Mouse (Mus musculus): ENCODE results near the gene Pes1. TPM values are rescaled to one million over a fixed set of nuclear protein-coding genes. Genes with fewer than 3 reads are reported as not detected.
A peak's percentile ranks its signal among the peaks of the same experiment; 100 is the strongest.

Gene Pes1
- polyA plus RNA-seq, 1 experiment: not detected

GRCm38 (mm10) chr11:3978421-3978820, 14.6 kb downstream of the Pes1 start:
- no peak overlapping the region for H3K4me3 ChIP-seq (ENCODE audit: insufficient read depth, low read depth, low read length)
- WGBS: 90% methylated on average over 5 of the region's 5 CpGs

GRCm38 (mm10) chr11:3981536-3981935, 17.8 kb downstream of the Pes1 start:
- H3K4me1 ChIP-seq (ENCODE audit: control insufficient read depth, insufficient read depth, low read length): peaks cover 6% of the 10 kb centered on the region
- H3K27ac ChIP-seq (ENCODE audit: insufficient read depth, low read depth, low read length): no peak overlapping the region
- TF ChIP-seq POLR2A (IDR thresholded peaks at IDR 0.05; ENCODE audit: insufficient read depth, low read depth, low read length) (no peak), CTCF (IDR thresholded peaks at IDR 0.05; ENCODE audit: insufficient read depth, low read depth, low read length) (no peak)
- H3K4me3 ChIP-seq (ENCODE audit: insufficient read depth, low read depth, low read length): no peak overlapping the region
- WGBS: 76% methylated on average over 6 of the region's 6 CpGs

More at GRCm38 (mm10) chr11:3978421-3978820, 14.6 kb downstream of the Pes1 start:
- no peak for TF ChIP-seq POLR2A (IDR thresholded peaks at IDR 0.05; ENCODE audit: insufficient read depth, low read depth, low read length)
- TF ChIP-seq CTCF (IDR thresholded peaks at IDR 0.05; ENCODE audit: insufficient read depth, low read depth, low read length): no peak
- H3K27ac ChIP-seq (ENCODE audit: insufficient read depth, low read depth, low read length): no peak overlapping the region
- H3K4me1 ChIP-seq (ENCODE audit: control insufficient read depth, insufficient read depth, low read length): peaks cover 2% of the 10 kb centered on the region; the same call in 1 of the 2 replicates

GRCm38 (mm10) chr11:3982275-3983209, 18.8 kb downstream of the Pes1 start:
- Histone ChIP-seq H3K4me3 (ENCODE audit: insufficient read depth, low read depth, low read length) (no peak overlapping the region), H3K27ac (ENCODE audit: insufficient read depth, low read depth, low read length) (peak overlapping the region; percentile 38; the same call in 1 of the 2 replicates), H3K4me1 (ENCODE audit: control insufficient read depth, insufficient read depth, low read length) (peaks cover 6% of the 10 kb centered on the region)
- TF ChIP-seq POLR2A (IDR thresholded peaks at IDR 0.05; ENCODE audit: insufficient read depth, low read depth, low read length) (no peak), CTCF (IDR thresholded peaks at IDR 0.05; ENCODE audit: insufficient read depth, low read depth, low read length) (no peak)
- WGBS: 61% methylated on average over 7 of the region's 7 CpGs

- H3K4me3 ChIP-seq (ENCODE audit: insufficient read depth, low read depth, low read length): peak within 1 kb of the TSS; percentile 49
- H3K27ac ChIP-seq (ENCODE audit: insufficient read depth, low read depth, low read length): peak within 1 kb of the TSS; percentile 38; the same call in 1 of the 2 replicates
- TF ChIP-seq POLR2A (IDR thresholded peaks at IDR 0.05; ENCODE audit: insufficient read depth, low read depth, low read length) (0 out of 2 replicates have a peak, but pooled peaks have one; percentile 14), CTCF (IDR thresholded peaks at IDR 0.05; ENCODE audit: insufficient read depth, low read depth, low read length) (no peak)
- WGBS: under 1% methylated on average over 37 of the region's 37 CpGs
- H3K4me1 ChIP-seq (ENCODE audit: control insufficient read depth, insufficient read depth, low read length): peaks cover 6% of the 10 kb centered on the region
These were observed 19.6 kb downstream of the Pes1 start, which contains the start of gene Gal3st1 for GRCm38 (mm10) chr11:3983291-3983862. Gene Gal3st1, plus strand, starts transcription at chr11:3983636.

GRCm38 (mm10) chr11:3983863-3984745, 20.3 kb downstream of the Pes1 start:
- WGBS: 18% methylated on average over 15 of the region's 15 CpGs
- TF ChIP-seq POLR2A (IDR thresholded peaks at IDR 0.05; ENCODE audit: insufficient read depth, low read depth, low read length): no peak
- TF ChIP-seq CTCF (IDR thresholded peaks at IDR 0.05; ENCODE audit: insufficient read depth, low read depth, low read length): no peak
- H3K4me3 ChIP-seq (ENCODE audit: insufficient read depth, low read depth, low read length): peak overlapping the region; percentile 49
- H3K4me1 ChIP-seq (ENCODE audit: control insufficient read depth, insufficient read depth, low read length): peaks cover 6% of the 10 kb centered on the region
- H3K27ac ChIP-seq (ENCODE audit: insufficient read depth, low read depth, low read length): no peak overlapping the region

- H3K4me3 ChIP-seq (ENCODE audit: insufficient read depth, low read depth, low read length): no peak overlapping the region
- 57% methylated on average over 3 of the region's 3 CpGs for WGBS
- TF ChIP-seq CTCF (IDR thresholded peaks at IDR 0.05; ENCODE audit: insufficient read depth, low read depth, low read length) (no peak), POLR2A (IDR thresholded peaks at IDR 0.05; ENCODE audit: insufficient read depth, low read depth, low read length) (no peak)
These were observed 26.0 kb downstream of the Pes1 start for GRCm38 (mm10) chr11:3989748-3990147.

GRCm38 (mm10) chr11:3993132-3993531, 29.4 kb downstream of the Pes1 start:
- H3K4me1 ChIP-seq (ENCODE audit: control insufficient read depth, insufficient read depth, low read length): peaks cover 8% of the 10 kb centered on the region; the same call in 1 of the 2 replicates
- no peak for TF ChIP-seq CTCF (IDR thresholded peaks at IDR 0.05; ENCODE audit: insufficient read depth, low read depth, low read length)
- TF ChIP-seq POLR2A (IDR thresholded peaks at IDR 0.05; ENCODE audit: insufficient read depth, low read depth, low read length): no peak
- H3K4me3 ChIP-seq (ENCODE audit: insufficient read depth, low read depth, low read length): no peak overlapping the region
- H3K27ac ChIP-seq (ENCODE audit: insufficient read depth, low read depth, low read length): no peak overlapping the region
- 79% methylated on average over 6 of the region's 6 CpGs for WGBS

More at GRCm38 (mm10) chr11:3989748-3990147, 26.0 kb downstream of the Pes1 start:
- H3K27ac ChIP-seq (ENCODE audit: insufficient read depth, low read depth, low read length): no peak overlapping the region
- 0 out of 2 replicates have a peak, but pooled peaks cover 3% of the 10 kb centered on the region for H3K4me1 ChIP-seq (ENCODE audit: control insufficient read depth, insufficient read depth, low read length)

- Histone ChIP-seq H3K4me1 (ENCODE audit: control insufficient read depth, insufficient read depth, low read length) (peaks cover 13% of the 10 kb centered on the region), H3K27ac (ENCODE audit: insufficient read depth, low read depth, low read length) (no peak overlapping the region), H3K4me3 (ENCODE audit: insufficient read depth, low read depth, low read length) (no peak overlapping the region)
- WGBS: 82% methylated on average over 6 of the region's 6 CpGs
- TF ChIP-seq POLR2A (IDR thresholded peaks at IDR 0.05; ENCODE audit: insufficient read depth, low read depth, low read length): no peak
- no peak for TF ChIP-seq CTCF (IDR thresholded peaks at IDR 0.05; ENCODE audit: insufficient read depth, low read depth, low read length)
These were observed 30.1 kb downstream of the Pes1 start for GRCm38 (mm10) chr11:3993914-3994313.

All from olfactory bulb, adult 2 months (tissue).